Mouse (Mus musculus): Measurements from ENCODE around the gene Ifitm6.
"Not testable (repeated sequence)": the region's sequence is repeated elsewhere in the genome, so short reads cannot be mapped to it uniquely, and the experiment has no call there.

Gene Ifitm6

DNA sequence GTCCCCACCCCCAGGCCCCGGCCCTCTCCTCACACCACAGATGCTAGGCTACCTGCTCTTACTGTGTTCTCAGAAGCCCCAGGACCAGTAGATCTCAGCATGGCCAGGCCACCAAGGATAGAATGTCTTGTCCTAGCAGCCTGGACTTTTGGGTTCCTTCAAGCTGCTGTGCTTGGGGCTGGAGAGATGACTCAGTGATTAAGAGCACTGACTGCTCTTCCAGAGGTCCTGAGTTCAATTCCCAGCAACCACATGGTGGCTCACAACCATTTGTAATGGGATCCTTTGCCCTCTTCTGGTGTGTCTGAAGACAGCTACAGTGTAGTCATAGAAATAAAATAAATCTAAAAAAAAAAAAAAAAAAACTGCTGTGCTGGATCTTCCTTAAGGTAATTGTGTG lies at the start of gene Ifitm6:
Ifitm6 (minus strand) TSS at position 101 of the 400 bp plus-strand sequence.
- in situ Hi-C loops (cut with MboI; ENCODE audit: low pct_unique_long_range_greater_than_20kb in 1 of 2, low sequenced_read_pairs in 2 of 2, unreplicated experiment in 1 of 2), result not testable (repeated sequence)

DNA sequence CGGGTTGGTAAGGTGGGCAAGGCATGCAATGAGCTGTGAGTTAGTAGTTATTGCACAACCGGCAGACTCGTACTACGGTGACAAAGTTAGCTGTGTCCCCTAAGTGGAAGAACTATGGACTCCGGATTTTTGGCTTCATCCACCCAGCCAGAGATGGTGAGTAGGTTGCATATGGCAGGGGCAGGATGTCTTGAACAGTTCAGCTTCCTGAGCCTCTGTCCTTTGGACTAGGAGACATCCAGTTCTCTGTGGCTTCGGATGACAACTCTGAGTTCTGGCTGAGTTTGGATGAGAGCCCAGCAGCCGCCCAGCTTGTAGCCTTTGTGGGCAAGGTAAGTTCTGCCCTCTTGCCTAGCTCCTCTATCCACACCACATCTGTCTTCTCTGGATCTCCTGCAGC lies 46.9 kb upstream of the Ifitm6 start:
- in situ Hi-C loops (cut with MboI; ENCODE audit: low pct_unique_long_range_greater_than_20kb in 1 of 2, low sequenced_read_pairs in 2 of 2, unreplicated experiment in 1 of 2), result loop anchor here in 1 of 2 experiments (5.0 kb wide), 1 partner anchor 147 kb away; no protein-coding TSS in a partner anchor

DNA sequence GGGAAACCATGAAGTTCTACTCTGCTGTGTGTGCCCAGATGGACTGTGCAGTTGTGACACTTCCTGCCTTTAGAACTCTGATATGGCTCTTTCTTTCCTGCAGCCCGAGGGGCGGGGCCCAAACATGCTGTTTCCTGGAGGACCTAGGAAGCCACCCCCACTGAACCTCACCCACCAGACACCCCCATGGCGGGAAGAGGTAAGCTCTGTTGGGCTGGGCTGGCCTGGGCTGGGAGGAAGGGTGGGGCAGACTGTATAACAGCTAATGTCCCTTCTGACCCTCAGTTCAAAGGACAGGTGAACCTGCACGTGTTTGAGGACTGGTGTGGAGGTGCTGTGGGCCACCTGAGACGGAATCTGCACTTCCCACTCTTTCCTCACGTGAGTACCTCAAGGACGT lies 46.5 kb upstream of the Ifitm6 start:
- in situ Hi-C loops (cut with MboI; ENCODE audit: low pct_unique_long_range_greater_than_20kb in 1 of 2, low sequenced_read_pairs in 2 of 2, unreplicated experiment in 1 of 2), result loop anchor here in 1 of 2 experiments (5.0 kb wide), 1 partner anchor 147 kb away; no protein-coding TSS in a partner anchor

DNA sequence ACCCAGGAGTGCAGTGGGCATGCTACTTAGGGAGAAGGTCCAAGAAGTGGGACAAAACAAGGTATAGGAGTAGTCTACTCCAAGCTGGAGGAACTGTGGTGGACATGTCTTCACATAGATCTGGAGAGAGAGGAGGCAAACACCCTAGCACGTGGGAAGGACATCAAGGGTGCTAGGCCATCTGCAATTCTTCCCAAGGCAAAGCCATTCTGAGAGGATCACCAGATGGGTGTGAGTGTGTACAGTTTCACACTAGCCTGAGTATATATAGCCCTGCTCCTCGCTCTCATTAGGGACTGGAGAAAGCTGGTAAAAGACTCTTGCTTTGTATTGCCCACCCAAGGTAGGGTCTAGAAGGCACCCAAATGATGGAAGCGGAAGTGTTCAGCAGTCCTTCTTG lies 45.6 kb upstream of the Ifitm6 start:
- in situ Hi-C loops (cut with MboI; ENCODE audit: low pct_unique_long_range_greater_than_20kb in 1 of 2, low sequenced_read_pairs in 2 of 2, unreplicated experiment in 1 of 2), result loop anchor here in 1 of 2 experiments (5.0 kb wide), 1 partner anchor 146 kb away; no protein-coding TSS in a partner anchor

DNA sequence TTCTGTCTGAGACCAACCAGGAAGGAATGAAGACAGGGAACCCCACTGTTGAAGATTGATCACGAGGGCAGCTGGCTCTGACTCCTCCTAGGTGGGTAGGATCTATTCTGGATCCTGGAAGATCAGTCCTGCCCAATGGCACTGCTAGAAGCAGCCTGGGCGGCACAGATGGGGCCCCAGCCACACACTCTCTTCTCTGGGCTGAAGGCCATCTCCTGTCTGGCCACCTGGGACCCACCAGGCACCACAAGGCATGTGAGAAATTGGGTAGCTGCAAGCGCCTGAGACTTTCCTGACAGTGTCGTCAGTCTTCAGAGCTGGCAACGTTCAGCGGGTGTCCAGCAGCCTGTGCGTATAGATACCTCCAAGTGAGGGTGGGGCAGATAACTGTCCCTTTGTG lies 44.8 kb upstream of the Ifitm6 start:
- in situ Hi-C loops (cut with MboI; ENCODE audit: low pct_unique_long_range_greater_than_20kb in 1 of 2, low sequenced_read_pairs in 2 of 2, unreplicated experiment in 1 of 2), result loop anchor here in 1 of 2 experiments (5.0 kb wide), 1 partner anchor 145 kb away; no protein-coding TSS in a partner anchor

DNA sequence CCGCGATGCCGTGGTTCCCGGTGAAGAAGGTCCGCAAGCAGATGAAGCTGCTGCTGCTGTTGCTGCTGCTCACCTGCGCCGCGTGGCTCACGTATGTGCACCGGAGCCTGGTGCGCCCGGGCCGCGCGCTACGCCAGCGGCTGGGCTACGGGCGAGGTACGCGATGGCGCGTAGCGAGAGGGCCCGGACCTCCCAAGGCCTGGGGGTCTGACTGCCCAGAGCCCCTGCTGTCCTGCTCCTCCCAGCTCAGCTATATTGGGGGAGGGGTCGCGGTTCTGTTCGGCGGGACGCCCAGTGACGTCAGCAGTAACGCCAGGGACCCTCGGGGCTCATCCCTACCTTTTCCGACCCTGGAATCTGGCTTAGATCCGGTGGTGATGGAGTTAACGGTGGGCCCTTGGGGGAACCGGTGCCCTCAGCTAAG lies 43.6 kb upstream of the Ifitm6 start:
- in situ Hi-C loops (cut with MboI; ENCODE audit: low pct_unique_long_range_greater_than_20kb in 1 of 2, low sequenced_read_pairs in 2 of 2, unreplicated experiment in 1 of 2), result loop anchor here in 1 of 2 experiments (5.0 kb wide), 1 partner anchor 144 kb away; no protein-coding TSS in a partner anchor

DNA sequence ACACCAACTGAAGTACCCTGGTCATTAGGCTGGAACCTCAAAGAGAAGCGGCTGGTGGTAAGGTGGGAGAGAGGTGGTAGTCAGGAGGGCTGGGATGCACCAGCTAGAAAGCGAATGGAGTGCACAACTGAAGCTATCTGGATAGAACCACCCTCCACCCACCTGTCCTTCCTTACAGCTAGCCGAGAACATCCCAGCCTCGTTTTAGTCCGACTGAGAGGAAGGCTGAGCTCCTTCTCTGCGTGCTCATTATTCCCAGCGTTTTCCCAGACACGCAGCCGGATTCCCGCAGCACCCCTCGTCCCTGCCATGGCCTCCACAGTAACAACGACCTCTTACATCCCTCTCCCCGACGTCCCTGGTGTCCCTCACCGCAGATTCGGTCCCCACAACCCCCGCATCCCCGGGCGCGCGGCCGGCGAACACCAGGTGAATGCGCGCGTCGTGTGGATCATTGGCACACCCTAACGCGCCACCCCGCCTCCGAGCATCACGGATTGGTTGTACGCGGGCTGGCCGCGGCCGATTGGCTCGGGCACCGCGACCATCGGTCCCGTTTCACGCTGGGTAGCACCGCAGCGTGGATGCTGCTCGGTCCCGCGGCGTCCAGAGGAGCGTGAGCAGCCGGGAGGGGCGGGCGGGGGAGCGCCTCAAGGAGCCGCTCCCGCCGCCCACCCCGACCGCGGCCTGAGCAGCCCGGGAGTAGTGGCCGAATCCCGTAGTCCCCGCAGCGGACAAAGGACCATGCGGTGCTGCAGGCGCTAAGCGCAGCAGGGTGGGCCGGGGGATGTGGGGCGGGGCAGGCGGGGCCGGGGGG lies 42.9 kb upstream of the Ifitm6 start, which contains the start of gene B4galnt4:
B4galnt4 (plus strand) TSS at position 679 of the 817 bp plus-strand sequence.
- in situ Hi-C loops (cut with MboI; ENCODE audit: low pct_unique_long_range_greater_than_20kb in 1 of 2, low sequenced_read_pairs in 2 of 2, unreplicated experiment in 1 of 2), result loop anchor here in 1 of 2 experiments (5.0 kb wide), 1 partner anchor 143 kb away; no protein-coding TSS in a partner anchor

DNA sequence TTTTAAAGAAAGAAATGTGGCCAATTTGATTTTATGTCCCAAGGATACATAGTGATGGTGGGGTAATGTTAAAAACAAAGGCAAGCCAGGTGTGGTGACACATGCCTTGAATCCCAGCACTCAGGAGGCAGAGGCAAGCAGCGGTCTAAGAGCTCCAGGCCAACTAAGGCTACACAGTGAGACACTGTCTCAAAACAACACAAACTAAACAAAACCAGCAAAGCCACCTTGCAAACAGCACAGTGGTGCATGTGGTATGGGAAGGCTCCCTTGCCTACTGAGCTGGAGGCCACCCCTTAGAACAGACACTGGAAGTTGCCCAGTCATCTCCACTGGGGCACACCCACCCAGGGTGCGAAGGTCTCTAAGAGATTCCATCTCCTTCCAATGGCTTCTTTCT lies 42.2 kb upstream of the Ifitm6 start:
- in situ Hi-C loops (cut with MboI; ENCODE audit: low pct_unique_long_range_greater_than_20kb in 1 of 2, low sequenced_read_pairs in 2 of 2, unreplicated experiment in 1 of 2), result loop anchor here (5.0 to 10.0 kb wide), 2 partner anchors 143 to 215 kb away; partner anchors contain the start of genes Odf3 (in 1 of the 2) and Scgb1c1 (in 1 of the 2)

DNA sequence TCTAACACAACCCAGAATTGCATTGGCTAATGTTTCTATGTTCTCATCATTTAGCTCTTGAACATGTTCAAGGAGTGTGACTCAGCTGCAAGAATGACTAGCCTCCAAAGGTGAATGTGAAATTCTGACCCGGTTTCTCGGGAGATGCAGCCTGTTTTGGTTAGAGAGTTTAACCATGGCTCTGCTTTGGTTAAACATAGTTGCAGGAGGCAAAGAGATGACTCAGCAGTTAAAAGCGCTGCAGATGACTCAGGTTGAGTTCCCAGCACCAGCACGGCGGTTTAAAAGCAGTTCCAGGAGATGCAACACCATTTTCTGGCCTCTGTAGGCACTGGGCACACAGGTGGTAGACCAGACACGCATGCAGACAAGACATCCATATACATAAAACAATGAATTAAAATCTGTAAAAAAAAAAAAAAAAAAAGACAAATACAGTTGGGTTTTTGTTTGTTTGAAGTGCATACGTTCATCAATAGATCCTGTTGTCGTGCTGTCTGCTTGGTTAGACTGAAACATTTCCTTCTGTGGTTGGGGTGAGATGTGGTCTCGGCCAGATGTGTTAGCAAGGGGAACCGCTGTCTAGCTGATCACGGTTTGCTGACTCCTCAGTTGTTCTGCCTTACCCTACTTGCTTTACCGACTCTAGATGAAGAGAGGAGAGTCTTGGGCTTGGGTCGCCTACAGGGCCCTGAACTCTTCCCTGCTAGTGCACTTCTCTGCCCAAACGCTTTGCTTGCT lies 41.0 kb upstream of the Ifitm6 start:
- in situ Hi-C loops (cut with MboI; ENCODE audit: low pct_unique_long_range_greater_than_20kb in 1 of 2, low sequenced_read_pairs in 2 of 2, unreplicated experiment in 1 of 2), result loop anchor here in 1 of 2 experiments (10.0 kb wide), 1 partner anchor 214 kb away; the partner anchor contains the start of genes Odf3 and Scgb1c1

DNA sequence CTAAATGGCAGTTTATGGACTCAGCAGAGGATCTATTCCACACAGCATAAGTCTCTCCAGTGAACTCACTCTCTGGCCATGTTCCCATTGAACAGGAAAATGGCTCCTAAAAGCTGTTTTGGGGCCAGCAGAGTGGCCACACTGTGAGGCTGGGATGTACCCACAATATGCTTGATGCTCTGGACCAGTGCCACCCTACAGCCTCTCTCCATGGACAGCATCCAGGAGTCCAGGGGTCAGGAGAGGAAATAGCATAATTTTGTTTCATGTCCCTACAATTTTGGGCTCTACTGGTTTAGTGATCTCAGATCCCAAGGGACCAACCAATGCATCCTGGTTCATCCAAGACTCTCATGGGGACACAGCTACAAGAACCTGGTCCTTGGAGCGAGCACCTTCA lies 39.8 kb upstream of the Ifitm6 start:
- in situ Hi-C loops (cut with MboI; ENCODE audit: low pct_unique_long_range_greater_than_20kb in 1 of 2, low sequenced_read_pairs in 2 of 2, unreplicated experiment in 1 of 2), result loop anchor here in 1 of 2 experiments (10.0 kb wide), 1 partner anchor 213 kb away; the partner anchor contains the start of genes Odf3 and Scgb1c1

DNA sequence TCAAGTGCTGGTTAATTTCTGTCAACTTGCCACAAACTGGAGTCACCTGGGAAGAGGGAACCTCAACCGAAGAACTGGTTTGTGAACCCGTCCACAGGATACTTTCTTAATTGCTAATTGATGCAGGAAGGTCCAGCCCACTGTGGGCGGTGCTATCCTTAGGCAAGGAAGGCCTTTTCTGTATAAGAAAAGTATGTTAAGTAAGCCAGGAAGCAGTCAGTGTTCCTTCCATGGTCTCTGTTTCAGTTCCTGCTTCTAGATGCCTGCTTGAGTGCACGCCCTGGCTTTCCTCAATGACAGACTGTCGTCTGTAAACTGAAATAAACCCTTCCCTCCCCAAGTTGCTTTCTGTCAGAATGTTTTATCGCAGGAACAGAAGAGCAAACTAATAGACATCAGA lies 39.3 kb upstream of the Ifitm6 start:
- in situ Hi-C loops (cut with MboI; ENCODE audit: low pct_unique_long_range_greater_than_20kb in 1 of 2, low sequenced_read_pairs in 2 of 2, unreplicated experiment in 1 of 2), result loop anchor here in 1 of 2 experiments (10.0 kb wide), 1 partner anchor 212 kb away; the partner anchor contains the start of genes Odf3 and Scgb1c1

DNA sequence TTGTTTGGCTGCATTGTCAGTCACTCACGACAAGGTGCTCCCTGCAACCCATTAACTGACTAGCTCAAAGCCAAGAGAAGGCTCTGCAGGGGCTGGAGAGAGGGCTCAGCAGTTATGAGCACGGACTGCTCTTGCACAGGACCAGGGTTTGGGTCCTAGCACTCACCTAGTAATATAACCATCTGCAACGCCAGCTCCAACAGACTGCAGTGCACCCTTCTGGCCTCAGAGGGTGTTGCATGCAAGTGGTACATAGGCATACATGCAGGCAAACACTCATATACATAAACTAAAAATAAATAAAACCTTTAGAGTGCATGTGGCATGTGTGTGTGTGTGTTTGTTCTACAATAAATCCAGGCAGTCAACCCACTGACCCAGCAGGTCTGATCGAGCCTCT lies 38.1 kb upstream of the Ifitm6 start:
- in situ Hi-C loops (cut with MboI; ENCODE audit: low pct_unique_long_range_greater_than_20kb in 1 of 2, low sequenced_read_pairs in 2 of 2, unreplicated experiment in 1 of 2), result loop anchor here in 1 of 2 experiments (10.0 kb wide), 1 partner anchor 211 kb away; the partner anchor contains the start of genes Odf3 and Scgb1c1

DNA sequence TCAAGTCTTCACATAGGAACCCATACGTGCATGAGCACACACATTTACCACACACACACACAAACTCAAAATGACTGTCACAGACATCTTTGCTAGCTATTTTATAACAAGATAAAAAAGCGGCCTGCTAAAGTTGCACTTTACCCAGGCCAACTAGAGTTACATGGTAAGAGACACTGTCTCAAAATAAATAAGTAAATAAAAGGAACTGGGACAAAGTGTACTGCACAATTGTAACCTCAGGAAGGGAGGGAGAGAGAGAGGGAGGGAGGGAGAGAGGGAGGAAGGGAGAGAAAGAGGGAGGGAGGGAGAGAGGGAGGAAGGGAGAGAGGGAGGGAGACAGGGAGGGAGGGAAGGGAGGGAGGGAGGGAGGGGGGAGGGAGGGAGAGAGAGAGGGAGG lies 34.7 kb upstream of the Ifitm6 start:
- in situ Hi-C loops (cut with MboI; ENCODE audit: low pct_unique_long_range_greater_than_20kb in 1 of 2, low sequenced_read_pairs in 2 of 2, unreplicated experiment in 1 of 2), result loop anchor here (5.0 to 10.0 kb wide), 3 partner anchors 95 to 208 kb away; partner anchors contain the start of genes Gm45717 (in 2 of the 2), Ifitm2 (in 2 of the 2), Odf3 (in 2 of the 2) and Scgb1c1 (in 2 of the 2)

DNA sequence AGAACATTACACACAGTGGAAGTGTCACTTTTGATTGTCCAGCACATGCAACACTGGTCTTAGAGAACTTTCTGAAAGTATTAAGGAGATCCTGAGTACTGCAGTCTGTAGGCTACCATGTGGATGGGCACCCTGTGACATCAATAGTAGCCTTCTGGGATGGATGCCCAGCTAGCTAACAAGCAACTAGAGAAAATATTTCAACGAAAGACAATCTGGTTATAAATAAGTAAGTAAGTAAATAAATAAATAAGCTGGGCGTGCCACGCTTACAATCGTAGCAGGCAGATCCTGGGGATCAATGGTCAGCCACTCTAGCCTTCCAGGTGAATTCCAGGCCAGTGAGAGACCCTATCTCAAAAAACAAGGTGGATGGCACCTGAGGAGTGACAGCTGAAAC lies 34.3 kb upstream of the Ifitm6 start:
- in situ Hi-C loops (cut with MboI; ENCODE audit: low pct_unique_long_range_greater_than_20kb in 1 of 2, low sequenced_read_pairs in 2 of 2, unreplicated experiment in 1 of 2), result loop anchor here (5.0 to 10.0 kb wide), 3 partner anchors 95 to 207 kb away; partner anchors contain the start of genes Gm45717 (in 2 of the 2), Ifitm2 (in 2 of the 2), Odf3 (in 2 of the 2) and Scgb1c1 (in 2 of the 2)

DNA sequence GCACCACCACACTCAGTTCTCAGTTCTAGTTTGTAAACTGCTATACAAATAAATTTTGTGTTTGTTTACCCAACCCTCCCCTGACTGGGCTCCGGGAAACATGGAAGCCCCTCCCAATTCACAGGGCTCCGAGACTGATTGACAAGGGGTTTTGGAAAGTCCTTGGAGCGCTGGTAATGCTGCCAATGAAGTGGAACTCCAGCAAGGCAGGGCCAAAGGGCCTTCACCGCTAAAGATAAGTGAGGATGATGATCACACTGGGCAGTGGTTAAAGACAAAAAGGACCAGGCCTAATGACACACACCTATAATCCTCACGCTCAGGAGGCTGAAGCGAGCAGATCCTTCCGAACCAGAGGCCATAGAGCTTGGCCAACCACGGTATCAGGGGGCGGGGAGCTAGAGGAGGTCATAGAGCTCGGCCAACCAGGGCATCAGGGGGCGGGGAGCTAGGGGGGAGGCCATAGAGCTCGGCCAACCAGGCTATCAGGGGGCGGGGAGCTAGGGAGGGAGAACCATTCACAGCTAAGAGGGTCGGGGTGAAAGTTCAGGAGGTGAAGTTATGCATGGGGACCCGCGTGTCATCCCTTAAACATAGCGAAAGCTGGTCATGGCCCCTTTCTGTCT lies 33.4 kb upstream of the Ifitm6 start:
- in situ Hi-C loops (cut with MboI; ENCODE audit: low pct_unique_long_range_greater_than_20kb in 1 of 2, low sequenced_read_pairs in 2 of 2, unreplicated experiment in 1 of 2), result loop anchor here (5.0 to 10.0 kb wide), 3 partner anchors 94 to 206 kb away; partner anchors contain the start of genes Gm45717 (in 2 of the 2), Ifitm2 (in 2 of the 2), Odf3 (in 2 of the 2) and Scgb1c1 (in 2 of the 2)

DNA sequence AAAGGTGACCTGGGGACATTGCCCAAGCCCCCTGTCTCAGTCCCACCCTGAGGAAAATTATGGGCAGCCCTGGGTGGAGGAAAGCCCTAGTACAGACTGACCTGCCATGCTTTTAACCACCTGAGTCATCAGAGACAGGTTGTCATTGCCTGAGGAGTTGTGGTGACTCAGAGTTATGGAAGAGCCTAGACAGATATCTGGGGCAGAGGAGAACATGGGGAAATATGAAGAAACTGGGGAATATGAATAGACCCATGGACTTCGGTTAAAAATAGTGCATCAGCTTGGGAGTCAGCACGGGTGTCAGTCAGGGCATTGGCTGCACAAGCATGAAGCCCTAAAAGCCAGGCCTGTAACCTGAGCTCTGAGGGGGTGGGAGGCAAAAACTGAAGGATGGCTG lies 31.6 kb upstream of the Ifitm6 start:
- in situ Hi-C loops (cut with MboI; ENCODE audit: low pct_unique_long_range_greater_than_20kb in 1 of 2, low sequenced_read_pairs in 2 of 2, unreplicated experiment in 1 of 2), result loop anchor here (5.0 kb wide), 1 partner anchor 37 kb away; the partner anchor contains the start of gene Ifitm3 (in 2 of the 2)
